Mouse (Mus musculus) megakaryocyte progenitor cell, adult 5-6 weeks (primary cell): ENCODE measurements around the gene Ankrd50. TPM values are rescaled to one million over a fixed set of nuclear protein-coding genes. Genes with fewer than 3 reads are reported as not detected.

Experiments used
- ATAC-seq: replicated peaks from 2 replicates; pipeline ENCODE4 v1.8.0; 2016; ENCODE audit warnings: mild to moderate bottlenecking, moderate TSS enrichment, inconsistent platforms; ENCODE audit not compliant: poor library complexity
- total RNA-seq, 2 experiments: library from RNA; stranded (forward) in 1 of 2; stranded (reverse) in 1 of 2; fragments of 157-497, 149-512 nt in 1 of 2; fragments of 200-1000 nt in 1 of 2; gene quantifications; 2 replicates each; pipeline versions ENCODE4 v1.2.3 to v1.2.4; 2015 to 2017

Ankrd50 gene
- total RNA-seq (2015) (4.1 and 4.5 TPM in 2 replicates), total RNA-seq (2017) (3.4 and 3.5 TPM in 2 replicates)

- peak; percentile 94 for ATAC-seq
Observed at GRCm38 (mm10) chr3:38484191-38485106, at the start of gene Ankrd50. Gene Ankrd50, minus strand, starts transcription at chr3:38484844.

- ATAC-seq: no peak
Observed at GRCm38 (mm10) chr3:38534245-38534644, 49.6 kb upstream of the Ankrd50 start.

GRCm38 (mm10) chr3:38520426-38520825 is 35.8 kb upstream of the Ankrd50 start:
- no peak for ATAC-seq

GRCm38 (mm10) chr3:38519971-38520370 is 35.3 kb upstream of the Ankrd50 start:
- ATAC-seq: no peak

GRCm38 (mm10) chr3:38503606-38504005 is 19.0 kb upstream of the Ankrd50 start:
- ATAC-seq: no peak

- ATAC-seq: no peak
Observed at GRCm38 (mm10) chr3:38502156-38502555, 17.5 kb upstream of the Ankrd50 start.

- ATAC-seq: no peak
Observed at GRCm38 (mm10) chr3:38501739-38502138, 17.1 kb upstream of the Ankrd50 start.

GRCm38 (mm10) chr3:38501316-38501715 is 16.7 kb upstream of the Ankrd50 start:
- ATAC-seq: no peak

- no peak for ATAC-seq
Observed at GRCm38 (mm10) chr3:38498561-38498960, 13.9 kb upstream of the Ankrd50 start.

- no peak for ATAC-seq
Observed at GRCm38 (mm10) chr3:38496795-38497385, 12.2 kb upstream of the Ankrd50 start.

GRCm38 (mm10) chr3:38491702-38492101 is 7.1 kb upstream of the Ankrd50 start:
- ATAC-seq: peak; percentile 45; the same call in 1 of the 2 replicates

- ATAC-seq: no peak
Observed at GRCm38 (mm10) chr3:38491236-38491635, 6.6 kb upstream of the Ankrd50 start.

- ATAC-seq: peak; percentile 69
Observed at GRCm38 (mm10) chr3:38490720-38491119, 6.1 kb upstream of the Ankrd50 start.

GRCm38 (mm10) chr3:38485107-38485545 is 482 bp upstream of the Ankrd50 start:
- no peak for ATAC-seq

- ATAC-seq: no peak
Observed at GRCm38 (mm10) chr3:38483551-38483950, 1.1 kb downstream of the Ankrd50 start.

- ATAC-seq: no peak
Observed at GRCm38 (mm10) chr3:38482749-38483148, 1.9 kb downstream of the Ankrd50 start.

- ATAC-seq: no peak
Observed at GRCm38 (mm10) chr3:38481106-38481505, 3.5 kb downstream of the Ankrd50 start.

- no peak for ATAC-seq
Observed at GRCm38 (mm10) chr3:38477936-38478335, 6.7 kb downstream of the Ankrd50 start.

GRCm38 (mm10) chr3:38475587-38475986 is 9.1 kb downstream of the Ankrd50 start:
- ATAC-seq: no peak

GRCm38 (mm10) chr3:38473138-38473537 is 11.5 kb downstream of the Ankrd50 start:
- ATAC-seq: no peak

- ATAC-seq: no peak
Observed at GRCm38 (mm10) chr3:38471516-38471915, 13.1 kb downstream of the Ankrd50 start.

GRCm38 (mm10) chr3:38468131-38468530 is 16.5 kb downstream of the Ankrd50 start:
- no peak for ATAC-seq
